Mouse (Mus musculus) spleen, postnatal 10 days (tissue): ENCODE measurements around the gene Accs.

Experiments used
- DNase-seq, 2 experiments: peaks; one replicate each; pipeline ENCODE4 v3.0.0; 2021 to 2022; ENCODE audit warnings: low spot score in 2 of 2

Accs gene

GRCm38 (mm10) chr2:93849505-93850089 lies at the start of gene Accs:
Gene Accs, minus strand, starts transcription at chr2:93849943.
- peak; percentile 34 to 53 for DNase-seq

DNA sequence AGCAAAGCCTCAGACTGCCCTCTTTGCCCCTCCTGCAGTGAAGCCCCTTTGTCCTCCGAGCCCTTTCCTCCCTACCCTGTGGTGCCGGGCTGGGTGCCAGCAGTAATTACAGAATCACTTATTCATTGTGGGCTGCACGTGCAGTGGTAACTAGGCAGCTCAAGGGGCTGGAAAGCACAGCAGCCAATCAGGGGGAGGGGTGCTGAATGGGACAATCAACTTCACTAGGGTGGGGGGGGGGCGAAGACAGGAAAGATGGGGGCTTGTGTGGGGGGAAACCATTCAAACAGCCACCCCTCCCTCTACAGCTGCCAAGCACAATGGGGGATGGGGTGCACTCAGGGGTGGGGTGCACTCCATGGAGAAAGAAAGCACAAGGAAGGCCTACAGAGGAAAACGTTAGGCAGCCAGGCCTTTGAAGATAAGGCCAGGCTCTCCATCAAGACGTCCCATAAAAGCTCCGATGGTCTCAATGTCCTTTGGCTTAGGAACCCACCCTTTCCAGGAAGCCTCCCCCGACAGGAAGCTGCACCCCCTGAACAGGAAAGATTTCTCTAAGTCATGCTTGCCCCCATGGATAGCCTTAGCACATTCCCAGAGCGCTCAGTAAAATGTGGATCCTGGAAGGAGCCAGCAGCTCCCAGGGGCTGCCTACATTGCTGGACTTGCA lies 42.0 kb upstream of the Accs start:
- no peak for DNase-seq

DNA sequence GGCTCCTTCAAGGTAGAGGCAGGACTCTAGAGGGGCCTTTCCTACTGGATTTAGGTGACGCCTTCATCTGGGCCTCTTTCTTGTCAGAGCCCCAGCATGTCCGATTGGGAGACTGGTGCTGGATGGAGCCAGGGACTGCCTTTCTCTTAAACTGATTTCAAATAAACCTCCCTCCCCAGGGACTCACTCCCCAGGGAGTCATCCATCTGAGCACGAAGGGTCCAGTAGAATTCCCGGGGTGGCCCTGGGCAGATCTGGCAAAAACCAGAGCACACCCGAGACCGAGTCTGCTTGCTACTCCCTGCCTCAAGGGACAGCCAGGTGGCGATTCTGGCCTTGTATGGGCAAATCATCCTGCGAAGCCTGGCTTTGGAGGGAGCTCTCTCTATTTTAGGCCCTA lies 40.4 kb upstream of the Accs start:
- no peak for DNase-seq

- no peak for DNase-seq
These were observed 39.3 kb upstream of the Accs start for GRCm38 (mm10) chr2:93889071-93889470.

DNA sequence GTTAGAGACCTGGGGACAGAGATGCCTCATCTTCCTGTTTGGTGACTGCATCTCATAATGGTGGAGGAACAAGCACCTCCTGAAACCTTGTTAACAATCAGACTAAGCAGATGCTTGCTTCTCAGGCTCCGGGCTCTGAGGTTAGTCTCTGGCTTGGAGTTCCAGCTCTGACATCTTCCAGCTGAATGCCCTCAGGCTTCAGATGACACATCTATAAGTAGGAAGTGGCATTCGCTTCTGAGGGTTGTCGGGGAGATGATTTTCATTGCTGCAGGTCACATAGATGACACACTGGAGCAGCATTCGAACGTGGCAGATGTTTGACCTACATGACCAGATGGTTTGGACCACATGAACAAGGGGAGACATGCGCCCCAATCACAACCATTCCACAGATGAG lies 38.6 kb upstream of the Accs start:
- no peak for DNase-seq

GRCm38 (mm10) chr2:93887273-93887672 lies 37.5 kb upstream of the Accs start:
- DNase-seq, result no peak

- no peak for DNase-seq
These were observed 36.5 kb upstream of the Accs start for GRCm38 (mm10) chr2:93886013-93886794.

GRCm38 (mm10) chr2:93883066-93883465 lies 33.3 kb upstream of the Accs start:
- DNase-seq, result no peak

DNA sequence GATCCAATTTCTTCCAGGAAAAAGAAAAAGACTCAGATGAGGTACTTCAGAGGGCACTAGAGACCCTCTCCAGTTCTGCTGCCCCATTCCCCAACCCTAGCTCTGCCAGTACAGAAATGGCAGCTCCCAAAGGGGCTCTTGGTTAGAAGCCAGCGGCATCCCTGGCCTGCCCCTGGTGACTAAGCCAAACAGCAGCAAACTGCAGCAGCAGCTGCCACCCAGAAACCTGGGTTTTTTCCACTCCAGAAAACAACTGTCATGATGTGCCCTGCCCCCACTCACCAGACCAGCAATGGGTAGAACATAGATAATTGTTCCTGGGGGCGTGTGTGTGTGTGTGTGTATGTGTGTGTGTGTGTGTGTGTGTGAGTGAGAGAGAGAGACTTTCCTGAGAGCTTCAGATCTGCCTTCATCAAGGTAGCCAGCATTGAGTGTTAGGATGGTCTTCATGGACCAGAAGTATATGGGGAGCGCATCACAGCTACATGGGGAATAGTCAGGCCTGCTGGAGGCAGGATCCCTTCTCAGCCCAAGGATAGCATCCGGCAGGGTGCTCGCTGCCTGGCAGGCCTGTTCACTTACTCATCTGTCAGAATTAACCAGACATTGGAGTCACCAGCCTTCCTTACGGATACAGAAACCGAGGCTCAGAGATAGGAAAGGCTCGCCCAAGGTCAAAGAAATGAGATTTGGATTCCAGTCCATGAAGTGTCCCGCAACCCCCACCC lies 32.1 kb upstream of the Accs start:
- DNase-seq, result no peak

GRCm38 (mm10) chr2:93880981-93881380 lies 31.2 kb upstream of the Accs start:
- DNase-seq, result no peak

DNA sequence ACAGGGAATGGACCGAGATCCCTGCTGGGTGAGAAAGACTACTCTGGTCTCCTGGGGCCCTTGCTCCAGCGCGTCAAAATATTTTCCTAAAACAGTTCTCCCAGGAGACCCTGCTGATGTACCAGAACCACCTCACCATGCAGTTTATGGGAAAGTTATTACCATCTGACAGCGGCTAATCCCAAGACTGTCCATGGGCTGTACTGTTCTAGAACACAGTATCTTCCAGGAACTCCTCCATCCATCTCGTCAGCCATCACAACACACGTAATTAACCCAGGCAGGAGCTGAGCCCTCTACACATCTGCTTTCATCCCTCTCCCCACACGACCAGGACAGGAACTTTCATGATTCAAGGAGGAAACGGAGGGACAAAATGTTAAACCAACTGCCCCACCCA lies 30.7 kb upstream of the Accs start:
- no peak for DNase-seq

DNA sequence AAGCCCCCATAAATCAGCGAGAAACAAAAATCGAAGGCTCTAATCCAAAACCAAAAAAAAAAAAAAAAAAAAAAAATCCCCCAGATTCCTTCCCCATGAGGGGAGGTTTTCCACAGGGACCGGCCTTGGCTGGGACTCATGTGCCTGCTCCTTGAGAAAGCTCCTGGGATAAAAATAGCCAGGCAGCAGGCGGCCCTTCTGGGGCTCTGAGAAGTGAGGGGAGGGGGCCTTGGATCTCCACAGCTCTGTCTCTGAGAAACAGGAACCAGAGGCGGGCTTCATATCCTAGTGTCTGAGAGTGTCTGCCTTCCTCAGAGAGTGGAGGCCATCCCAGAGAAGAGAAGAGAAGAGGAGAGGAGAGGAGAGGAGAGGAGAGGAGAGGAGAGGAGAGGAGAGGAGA lies 27.3 kb upstream of the Accs start:
- no peak for DNase-seq

DNA sequence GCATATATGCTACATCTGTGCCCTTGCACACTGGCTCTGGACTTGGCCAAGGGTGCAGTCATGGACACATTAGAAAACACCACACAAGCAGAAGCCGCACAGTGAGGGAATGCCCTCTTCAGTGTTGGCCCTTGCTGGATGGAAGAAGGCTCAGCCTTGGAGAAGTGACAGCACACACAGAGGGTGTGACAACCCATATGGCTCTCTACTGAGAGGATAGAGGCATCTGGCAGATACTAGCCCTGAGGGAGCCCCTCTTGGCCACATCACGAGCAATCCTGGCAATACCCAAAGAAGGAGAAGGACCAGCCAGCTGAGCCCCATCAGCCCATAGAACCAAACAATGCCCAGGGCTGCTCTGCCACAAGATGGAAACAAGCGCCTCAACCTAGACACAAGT lies 24.9 kb upstream of the Accs start:
- DNase-seq, result no peak

DNA sequence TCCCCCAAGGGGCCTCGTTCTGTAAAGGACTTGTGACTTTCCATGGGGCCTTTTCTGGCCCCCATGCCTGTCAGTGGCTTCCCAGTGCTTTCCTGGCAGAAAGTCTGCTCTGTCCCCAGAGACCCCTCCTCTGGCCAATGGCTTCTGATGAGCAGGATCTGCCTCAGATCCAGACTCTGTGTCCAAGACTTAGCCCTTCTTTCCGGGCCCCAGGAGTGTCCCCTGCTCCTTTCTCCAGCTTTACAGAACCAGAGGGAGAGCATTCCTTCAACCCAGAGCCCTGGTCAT lies 24.4 kb upstream of the Accs start:
- DNase-seq, result no peak

DNA sequence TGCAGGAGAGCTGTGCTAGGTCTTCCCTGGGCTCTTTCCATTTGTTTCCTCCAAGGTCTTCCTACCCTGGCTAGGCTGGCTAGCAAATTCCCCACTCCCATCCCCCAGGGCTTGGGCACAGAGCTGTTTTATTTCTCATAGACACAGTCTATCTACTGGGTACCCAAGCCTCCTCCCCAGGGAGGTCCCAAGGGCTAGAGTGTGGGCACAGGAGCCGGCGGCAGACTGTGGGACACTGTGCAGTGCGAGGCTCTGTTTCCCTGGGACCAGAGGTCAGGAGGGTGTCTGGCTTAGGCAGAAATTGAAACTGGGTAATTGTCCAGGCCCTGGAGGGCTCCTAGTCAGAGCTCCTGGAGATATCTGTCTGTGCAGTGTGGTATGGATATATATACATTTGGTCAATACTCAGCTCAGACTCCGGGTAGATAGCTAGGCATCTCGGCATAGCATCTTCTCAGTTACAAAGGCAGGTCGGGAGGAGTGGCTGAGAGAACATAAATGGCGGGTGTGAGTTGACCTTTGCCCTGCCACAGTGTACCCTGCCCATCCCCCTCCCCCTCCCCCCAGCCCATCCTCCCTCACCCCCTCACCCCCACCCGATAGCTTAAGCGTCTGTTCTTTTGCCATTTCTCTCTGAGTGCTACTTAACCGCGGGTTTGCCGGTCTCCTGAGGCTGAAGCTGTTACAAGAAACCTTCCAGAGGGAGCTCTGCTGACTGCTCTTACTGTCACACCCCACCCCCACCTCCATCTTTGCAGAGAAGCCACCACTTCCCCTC lies 23.9 kb upstream of the Accs start:
- no peak for DNase-seq

DNA sequence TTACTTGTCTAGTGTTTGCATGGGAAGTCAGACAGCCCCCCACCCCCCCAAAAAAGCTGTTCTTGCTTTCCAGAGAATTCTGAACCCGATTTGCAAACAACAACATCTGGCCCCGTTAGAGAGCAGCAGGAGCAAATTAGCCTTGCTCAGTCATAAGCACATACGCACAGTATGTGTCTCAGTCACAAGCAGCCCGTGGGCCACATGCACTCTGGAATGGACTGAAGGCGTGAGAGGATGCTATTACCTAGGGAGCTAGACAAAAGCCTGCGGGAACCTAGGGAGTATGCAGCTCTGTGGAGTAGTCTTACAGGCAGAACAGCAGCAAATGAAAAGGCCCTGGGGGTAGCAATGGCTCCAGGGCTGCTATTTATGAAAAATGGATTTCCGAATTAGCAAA lies 22.5 kb upstream of the Accs start:
- no peak for DNase-seq

- DNase-seq, result no peak
These were observed 21.7 kb upstream of the Accs start for GRCm38 (mm10) chr2:93871411-93871925.

- peak in 1 of 2 experiments; percentile 55 for DNase-seq
These were observed 21.1 kb upstream of the Accs start for GRCm38 (mm10) chr2:93870842-93871241.

DNA sequence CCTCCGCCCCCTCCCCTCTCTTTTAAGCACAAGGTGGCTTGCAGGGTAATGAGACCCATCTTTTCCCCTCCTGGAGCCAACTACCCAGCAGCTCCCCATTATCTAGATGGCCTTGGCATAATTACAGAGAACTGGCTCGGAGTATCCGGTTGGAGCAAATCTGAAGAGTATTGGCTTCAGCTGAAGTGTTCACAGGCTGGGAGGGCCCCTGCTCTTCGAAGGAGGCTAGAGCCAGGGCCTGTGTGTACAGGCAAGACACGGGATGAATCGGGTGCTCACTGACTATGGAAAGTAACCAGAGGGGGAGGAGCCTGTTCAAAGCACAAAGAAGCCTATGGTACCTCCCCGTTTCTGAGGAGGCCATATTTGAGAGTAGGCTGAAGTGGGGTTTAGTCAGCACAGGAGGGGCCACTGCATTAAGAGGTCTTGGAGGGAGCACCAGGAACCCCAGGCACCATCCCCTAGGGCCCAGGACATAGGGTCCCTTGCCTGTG lies 19.4 kb upstream of the Accs start, which contains the start of gene Accsl:
Gene Accsl, minus strand, starts transcription at position 51 of the 494 bp plus-strand sequence.
- no peak for DNase-seq

DNA sequence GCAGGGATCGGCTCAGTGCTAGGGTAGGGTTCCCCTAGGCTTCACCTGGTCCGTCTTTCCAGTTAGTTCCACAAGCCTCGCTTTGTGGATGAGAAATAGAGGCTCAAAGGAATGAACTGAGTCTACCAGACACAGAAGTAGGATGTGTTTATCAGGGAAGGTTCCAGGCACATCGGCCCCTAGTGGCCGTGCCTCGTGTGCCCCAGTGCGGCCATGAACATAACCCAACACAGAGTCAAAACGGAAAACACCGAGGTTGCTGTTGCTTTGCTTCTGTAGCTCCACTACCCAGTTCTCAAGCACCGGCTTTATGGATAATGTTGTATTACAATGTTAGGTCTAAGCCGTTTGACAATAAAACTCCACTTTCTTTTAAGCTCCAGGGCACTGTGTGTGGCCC lies 18.8 kb upstream of the Accs start:
- DNase-seq, result no peak

DNA sequence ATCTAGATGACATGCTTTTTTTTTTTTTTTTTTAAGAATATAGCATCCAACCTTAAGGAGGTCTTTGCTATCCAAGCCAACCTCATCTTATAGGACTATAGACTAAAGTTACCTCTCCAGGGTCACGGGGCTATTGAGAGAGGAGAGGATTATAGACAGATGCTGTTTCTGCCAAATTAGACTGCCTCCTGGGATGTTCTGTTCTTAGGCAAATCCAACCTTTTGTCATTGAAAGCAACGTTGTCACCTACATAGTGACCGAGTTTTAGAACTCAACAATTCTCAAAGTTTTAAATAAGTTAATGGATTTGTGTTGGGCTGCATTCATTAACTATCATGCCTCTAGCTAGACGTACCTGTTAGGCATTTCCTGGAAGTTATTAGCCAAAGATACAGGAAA lies 13.5 kb upstream of the Accs start:
- DNase-seq, result no peak
